Mouse (Mus musculus): ENCODE measurements at regions not wholly inside any gene's neighbourhood (a gene's known extent, or its start where the extent isn't known, plus 50 kb on each side); places are given as distances from the start of the nearest gene placed in this dataset.
"Not testable (repeated sequence)": the region's sequence is repeated elsewhere in the genome, so short reads cannot be mapped to it uniquely, and the experiment has no call there.

DNA sequence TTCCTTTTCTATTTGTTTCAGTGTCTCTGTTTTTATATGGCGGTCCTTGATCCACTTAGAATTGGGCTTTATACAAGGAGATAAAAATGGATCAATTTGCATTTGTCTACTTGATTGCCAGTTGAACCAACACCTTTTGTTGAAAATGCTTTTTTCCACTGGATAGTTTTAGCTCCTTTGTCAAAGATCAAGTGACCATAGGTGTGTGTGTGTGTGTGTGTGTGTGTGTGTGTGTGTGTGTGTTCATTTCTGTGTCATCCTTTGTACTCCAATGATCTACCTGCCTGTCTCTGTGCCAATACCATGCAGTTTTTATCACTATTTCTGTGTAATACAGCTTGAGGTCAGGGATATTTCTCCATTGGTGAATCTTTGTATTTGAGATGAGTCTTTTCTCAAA lies 158.7 kb upstream of the Cenpw start:
- H3K27me3 ChIP-seq (ENCODE audit: control insufficient read depth, insufficient read depth, low read length), result no peaks in the 10 kb centered on the region
- H3K4me1 ChIP-seq (ENCODE audit: control insufficient read depth, insufficient read depth, low read length), result no peaks in the 10 kb centered on the region
- H3K36me3 ChIP-seq (ENCODE audit: control insufficient read depth, insufficient read depth, low read length), result no peaks in the 10 kb centered on the region
- ATAC-seq (ENCODE audit: low FRiP score, low read depth) (no peak), DNase-seq (ENCODE audit: low spot score) (no peak)
- H3K4me3 ChIP-seq (replicated peaks; ENCODE audit: low read length), result no peak overlapping the region
- no peak overlapping the region for H3K9ac ChIP-seq (ENCODE audit: low read depth, low read length, severe bottlenecking)
- no peak for TF ChIP-seq POLR2A (IDR thresholded peaks at IDR 0.05; ENCODE audit: borderline replicate concordance, extremely low read depth, insufficient read depth, insufficient read length)
- no peaks in the 10 kb centered on the region for H3K9me3 ChIP-seq (ENCODE audit: control insufficient read depth, low read length)
- no peak overlapping the region for H3K27ac ChIP-seq (replicated peaks; ENCODE audit: low read depth, low read length)
- 97% methylated on average over 1 of the region's 1 CpGs for WGBS
- H3K4me2 ChIP-seq (replicated peaks; ENCODE audit: low read depth, low read length, severe bottlenecking), result no peak overlapping the region

DNA sequence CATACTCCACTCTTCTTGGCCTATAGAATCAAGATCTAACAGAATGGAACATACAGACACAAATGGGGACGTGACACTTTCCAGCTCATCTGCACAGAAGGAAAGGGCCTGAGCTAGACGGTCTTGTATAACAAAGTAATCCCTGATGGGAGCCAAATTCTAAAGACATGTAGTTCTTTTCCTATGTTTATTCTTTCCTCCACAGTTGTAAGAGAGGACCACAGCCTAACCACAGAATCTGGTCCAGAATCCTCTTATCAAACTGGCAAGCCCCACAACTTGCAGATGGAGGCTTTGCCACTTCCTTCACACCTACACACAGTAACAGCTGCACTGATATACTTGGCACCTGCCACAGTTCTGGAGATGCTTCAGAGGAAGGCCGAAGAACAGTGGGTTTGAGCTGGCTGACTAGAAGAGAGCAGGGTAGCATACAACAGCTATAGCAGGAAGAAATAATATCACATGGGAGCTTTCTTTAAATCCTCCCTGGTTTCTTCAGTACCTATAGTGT lies 142.7 kb upstream of the Cenpw start:
- Histone ChIP-seq H3K4me2 (replicated peaks; ENCODE audit: low read depth, low read length, severe bottlenecking) (no peak overlapping the region), H3K36me3 (ENCODE audit: control insufficient read depth, insufficient read depth, low read length) (no peaks in the 10 kb centered on the region), H3K4me3 (replicated peaks; ENCODE audit: low read length) (no peak overlapping the region), H3K4me1 (ENCODE audit: control insufficient read depth, insufficient read depth, low read length) (no peaks in the 10 kb centered on the region), H3K9ac (ENCODE audit: low read depth, low read length, severe bottlenecking) (no peak overlapping the region), H3K27me3 (ENCODE audit: control insufficient read depth, insufficient read depth, low read length) (no peaks in the 10 kb centered on the region), H3K27ac (replicated peaks; ENCODE audit: low read depth, low read length) (no peak overlapping the region), H3K9me3 (ENCODE audit: control insufficient read depth, low read length) (no peaks in the 10 kb centered on the region)
- 90% methylated on average over 3 of the region's 3 CpGs for WGBS
- DNase-seq (ENCODE audit: low spot score) (no peak), ATAC-seq (ENCODE audit: low FRiP score, low read depth) (no peak)
- no peak for TF ChIP-seq POLR2A (IDR thresholded peaks at IDR 0.05; ENCODE audit: borderline replicate concordance, extremely low read depth, insufficient read depth, insufficient read length)

DNA sequence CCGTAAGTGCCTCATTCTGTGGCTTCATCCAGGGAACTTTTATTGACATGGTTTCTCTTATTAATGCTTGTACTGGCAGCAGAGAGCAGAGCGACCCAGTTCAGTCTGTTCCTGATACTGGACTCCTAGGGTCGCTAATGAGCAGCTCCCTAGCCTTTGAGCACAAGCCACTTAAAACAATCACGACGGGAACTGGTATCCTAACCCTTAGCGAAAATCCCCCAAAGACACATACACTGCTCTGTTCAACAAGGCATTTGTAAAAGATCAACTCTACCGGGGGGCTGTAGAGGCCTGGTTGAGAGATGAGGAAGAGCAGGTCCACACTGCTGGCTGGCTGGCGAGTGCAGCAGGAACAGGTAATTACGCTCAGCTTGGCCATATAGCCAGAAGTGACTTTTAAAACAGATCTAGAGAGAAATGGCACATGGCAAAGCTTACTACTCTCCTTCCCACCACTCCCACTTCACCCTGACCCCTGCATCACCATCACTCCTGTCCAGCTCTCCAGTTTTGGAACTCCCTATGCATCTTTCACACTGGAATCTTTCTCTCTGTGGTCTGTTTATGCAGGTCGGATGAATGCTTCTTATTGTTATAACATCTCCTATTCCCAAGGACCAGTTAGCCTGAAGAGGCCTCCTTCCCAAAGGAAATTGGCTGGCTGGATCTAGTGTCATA lies 128.1 kb upstream of the Cenpw start:
- Histone ChIP-seq H3K4me3 (replicated peaks; ENCODE audit: low read length) (no peak overlapping the region), H3K9me3 (ENCODE audit: control insufficient read depth, low read length) (no peaks in the 10 kb centered on the region), H3K36me3 (ENCODE audit: control insufficient read depth, insufficient read depth, low read length) (no peaks in the 10 kb centered on the region), H3K4me1 (ENCODE audit: control insufficient read depth, insufficient read depth, low read length) (peaks cover 14% of the 10 kb centered on the region), H3K4me2 (replicated peaks; ENCODE audit: low read depth, low read length, severe bottlenecking) (no peak overlapping the region; the same call in 1 of the 2 replicates), H3K27ac (replicated peaks; ENCODE audit: low read depth, low read length) (0 out of 2 replicates have a peak overlapping the region, but pooled peaks have one; percentile 20), H3K9ac (ENCODE audit: low read depth, low read length, severe bottlenecking) (no peak overlapping the region), H3K27me3 (ENCODE audit: control insufficient read depth, insufficient read depth, low read length) (no peaks in the 10 kb centered on the region)
- no peak for TF ChIP-seq POLR2A (IDR thresholded peaks at IDR 0.05; ENCODE audit: borderline replicate concordance, extremely low read depth, insufficient read depth, insufficient read length)
- ATAC-seq (ENCODE audit: low FRiP score, low read depth) (peak; percentile 13; the same call in 1 of the 2 replicates), DNase-seq (ENCODE audit: low spot score) (no peak)
- WGBS, result 22% methylated on average over 10 of the region's 10 CpGs

DNA sequence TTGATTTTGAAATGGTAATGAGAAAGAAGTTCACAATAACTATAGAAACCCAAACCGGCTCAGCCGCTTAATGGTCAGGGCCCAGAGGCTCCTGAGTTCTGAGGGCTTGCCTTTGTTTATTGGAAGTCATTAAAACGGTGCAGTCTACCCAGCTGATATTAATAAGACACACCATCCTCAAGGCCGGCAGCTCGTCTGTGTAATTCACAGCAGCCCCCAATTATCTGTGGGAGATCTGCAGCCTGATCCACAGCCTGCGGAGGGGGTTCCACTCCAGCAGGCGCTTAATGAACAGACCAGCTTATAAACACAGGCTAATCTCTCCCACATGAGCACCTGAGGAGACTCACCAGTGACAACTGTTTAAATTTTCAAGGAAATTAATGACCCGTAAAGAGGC lies 127.5 kb upstream of the Cenpw start:
- no peak overlapping the region for H3K27ac ChIP-seq (replicated peaks; ENCODE audit: low read depth, low read length)
- no peaks in the 10 kb centered on the region for H3K36me3 ChIP-seq (ENCODE audit: control insufficient read depth, insufficient read depth, low read length)
- TF ChIP-seq POLR2A (IDR thresholded peaks at IDR 0.05; ENCODE audit: borderline replicate concordance, extremely low read depth, insufficient read depth, insufficient read length), result no peak
- H3K4me1 ChIP-seq (ENCODE audit: control insufficient read depth, insufficient read depth, low read length), result peaks cover 14% of the 10 kb centered on the region
- no peak overlapping the region; the same call in 1 of the 2 replicates for H3K4me2 ChIP-seq (replicated peaks; ENCODE audit: low read depth, low read length, severe bottlenecking)
- H3K9ac ChIP-seq (ENCODE audit: low read depth, low read length, severe bottlenecking), result no peak overlapping the region
- 15% methylated on average over 8 of the region's 8 CpGs for WGBS
- no peaks in the 10 kb centered on the region for H3K27me3 ChIP-seq (ENCODE audit: control insufficient read depth, insufficient read depth, low read length)
- DNase-seq (ENCODE audit: low spot score) (peak; percentile 12), ATAC-seq (ENCODE audit: low FRiP score, low read depth) (peak; percentile 69)
- no peak overlapping the region for H3K4me3 ChIP-seq (replicated peaks; ENCODE audit: low read length)
- H3K9me3 ChIP-seq (ENCODE audit: control insufficient read depth, low read length), result no peaks in the 10 kb centered on the region

DNA sequence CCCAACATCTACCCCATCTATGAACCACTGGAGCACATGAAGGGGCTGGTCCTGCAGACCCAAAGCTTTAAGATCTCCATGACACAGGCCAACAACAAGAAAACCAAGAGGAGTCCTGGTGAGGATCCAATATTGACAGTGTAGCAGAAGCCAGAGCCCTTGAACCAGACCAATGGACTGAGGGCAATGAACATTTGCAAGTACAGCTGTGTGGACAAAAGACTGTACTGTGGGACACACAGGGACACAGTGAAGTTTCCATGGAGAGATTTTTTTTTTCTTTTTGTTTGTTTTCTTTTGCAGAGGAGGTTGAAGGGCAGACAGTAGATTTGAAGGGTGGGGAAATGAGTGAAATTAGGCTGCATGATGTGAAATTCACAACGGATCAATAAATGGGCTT lies 126.5 kb upstream of the Cenpw start:
- TF ChIP-seq POLR2A (IDR thresholded peaks at IDR 0.05; ENCODE audit: borderline replicate concordance, extremely low read depth, insufficient read depth, insufficient read length), result no peak
- ATAC-seq (ENCODE audit: low FRiP score, low read depth) (no peak), DNase-seq (ENCODE audit: low spot score) (no peak)
- Histone ChIP-seq H3K27ac (replicated peaks; ENCODE audit: low read depth, low read length) (no peak overlapping the region), H3K9me3 (ENCODE audit: control insufficient read depth, low read length) (no peaks in the 10 kb centered on the region), H3K36me3 (ENCODE audit: control insufficient read depth, insufficient read depth, low read length) (no peaks in the 10 kb centered on the region), H3K4me2 (replicated peaks; ENCODE audit: low read depth, low read length, severe bottlenecking) (no peak overlapping the region), H3K27me3 (ENCODE audit: control insufficient read depth, insufficient read depth, low read length) (no peaks in the 10 kb centered on the region), H3K4me3 (replicated peaks; ENCODE audit: low read length) (no peak overlapping the region), H3K9ac (ENCODE audit: low read depth, low read length, severe bottlenecking) (no peak overlapping the region), H3K4me1 (ENCODE audit: control insufficient read depth, insufficient read depth, low read length) (peaks cover 14% of the 10 kb centered on the region)
- WGBS, result 43% methylated on average over 1 of the region's 1 CpGs

DNA sequence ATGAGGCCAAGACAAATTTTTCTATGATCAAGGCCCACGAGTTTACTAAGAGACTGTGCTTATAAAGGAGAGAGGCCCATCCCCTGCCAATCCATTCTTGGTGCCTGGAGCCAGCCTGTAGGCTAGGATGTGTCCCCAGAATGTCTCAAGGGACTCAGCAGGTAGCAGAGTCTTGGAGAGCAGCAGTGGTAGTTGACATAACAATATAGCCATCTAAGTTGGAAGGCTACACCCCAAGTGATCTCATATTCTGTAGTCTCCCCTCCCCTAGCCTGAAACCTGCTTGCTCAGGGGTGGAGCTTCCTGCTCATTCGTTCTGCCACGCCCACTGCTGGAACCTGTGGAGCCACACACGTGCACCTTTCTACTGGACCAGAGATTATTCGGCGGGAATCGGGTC lies 95.5 kb upstream of the Cenpw start:
- not testable (repeated sequence) for H3K4me3 ChIP-seq (replicated peaks; ENCODE audit: low read length); H3K4me2 ChIP-seq (replicated peaks; ENCODE audit: low read depth, low read length, severe bottlenecking); H3K9ac ChIP-seq (ENCODE audit: low read depth, low read length, severe bottlenecking); H3K36me3 ChIP-seq (ENCODE audit: control insufficient read depth, insufficient read depth, low read length); H3K4me1 ChIP-seq (ENCODE audit: control insufficient read depth, insufficient read depth, low read length); DNase-seq (ENCODE audit: low spot score); H3K27me3 ChIP-seq (ENCODE audit: control insufficient read depth, insufficient read depth, low read length); H3K27ac ChIP-seq (replicated peaks; ENCODE audit: low read depth, low read length); H3K9me3 ChIP-seq (ENCODE audit: control insufficient read depth, low read length); ATAC-seq (ENCODE audit: low FRiP score, low read depth)
- 60% methylated on average over 1 of the region's 7 CpGs for WGBS
